Mouse (Mus musculus) olfactory bulb, adult 2 months (tissue): ENCODE results near the gene Drc1.

ENCODE experiments used
- CTCF ChIP-seq: fragments of 200-500 bp; IDR thresholded peaks from 2 replicates; pipeline ENCODE4 v1.5.1; 2012; ENCODE audit warnings: low read depth, mild to moderate bottlenecking, low read length, moderate library complexity; ENCODE audit not compliant: insufficient read depth
- POLR2A ChIP-seq: fragments of 200-500 bp; IDR thresholded peaks from 2 replicates; pipeline ENCODE4 v1.6.1; 2012; ENCODE audit warnings: mild to moderate bottlenecking, low read depth, low read length, moderate library complexity; ENCODE audit not compliant: insufficient read depth

DNA sequence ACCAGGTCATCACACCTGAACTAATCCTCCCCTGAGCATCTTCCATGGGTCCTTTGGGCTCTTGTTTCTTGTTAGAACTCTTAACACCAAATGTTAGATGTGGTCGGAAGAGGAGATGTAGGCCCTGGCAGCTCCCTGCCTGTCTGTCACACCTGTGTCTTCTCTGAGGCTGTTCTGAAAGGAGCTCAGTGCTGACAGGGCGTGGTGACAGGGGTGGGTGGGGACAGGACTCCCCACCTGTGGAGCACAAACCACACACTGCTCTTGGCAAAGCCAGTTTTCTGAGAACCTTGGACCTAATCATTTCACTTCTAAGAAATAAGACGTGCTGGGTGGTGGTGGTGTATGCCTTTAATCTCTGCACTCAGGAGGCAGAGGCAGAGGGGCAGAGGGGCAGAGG, 72.4 kb downstream of the Drc1 start:
- TF ChIP-seq CTCF (no peak), POLR2A (no peak)
